Mouse (Mus musculus) embryonic facial prominence, embryonic 10.5 days (tissue): ENCODE measurements around the gene Fam19a1. TPM values are rescaled to one million over a fixed set of nuclear protein-coding genes. Genes with fewer than 3 reads are reported as not detected.
"Not testable (repeated sequence)": the region's sequence is repeated elsewhere in the genome, so short reads cannot be mapped to it uniquely, and the experiment has no call there.

Source experiments
- DNase-seq: peaks from one replicate; pipeline ENCODE4 v3.0.0-alpha.2; 2017; ENCODE audit warnings: low spot score
- H3K27ac ChIP-seq: fragments of 300-500 bp; sonication (generic); replicated peaks from 2 replicates; pipeline ENCODE4 v1.5.1; 2016; ENCODE audit warnings: mild to moderate bottlenecking
- H3K27me3 ChIP-seq: fragments of 300-500 bp; sonication (generic); replicated peaks from 2 replicates; pipeline ENCODE4 v1.6.1; 2016; ENCODE audit warnings: low read depth, mild to moderate bottlenecking; ENCODE audit not compliant: poor library complexity, severe bottlenecking
- H3K36me3 ChIP-seq: fragments of 300-500 bp; sonication (generic); replicated peaks from 2 replicates; pipeline ENCODE4 v1.6.1; 2016; ENCODE audit warnings: mild to moderate bottlenecking, moderate library complexity
- H3K4me1 ChIP-seq: fragments of 300-500 bp; sonication (generic); 2 replicates; pipeline ENCODE4 v1.6.1; 2016
- H3K4me3 ChIP-seq: fragments of 300-500 bp; sonication (generic); 2 replicates; pipeline ENCODE4 v1.5.1; 2016; ENCODE audit warnings: mild to moderate bottlenecking, moderate library complexity
- H3K9me3 ChIP-seq: fragments of 300-500 bp; sonication (generic); 2 replicates; pipeline ENCODE4 v1.6.1; 2016; ENCODE audit warnings: mild to moderate bottlenecking
- WGBS: fragments of 180-500 bp; shearing (Covaris S2); methylation state at CpG from one replicate; pipeline ENCODE4 v1.1.7; 2016; 5-methylcytosine and 5-hydroxymethylcytosine counted together
- polyA plus RNA-seq: library from polyadenylated mRNA; unstranded; fragments of >200 nt; fragmentation: Nextera tagmentation; extraction: Ambion mirVana; gene quantifications from 2 replicates; pipeline ENCODE4 v1.2.1, GENCODE M21; 2016

The Fam19a1 gene
- polyA plus RNA-seq, 1 experiment from 2014 or later: 0.82 TPM

DNA sequence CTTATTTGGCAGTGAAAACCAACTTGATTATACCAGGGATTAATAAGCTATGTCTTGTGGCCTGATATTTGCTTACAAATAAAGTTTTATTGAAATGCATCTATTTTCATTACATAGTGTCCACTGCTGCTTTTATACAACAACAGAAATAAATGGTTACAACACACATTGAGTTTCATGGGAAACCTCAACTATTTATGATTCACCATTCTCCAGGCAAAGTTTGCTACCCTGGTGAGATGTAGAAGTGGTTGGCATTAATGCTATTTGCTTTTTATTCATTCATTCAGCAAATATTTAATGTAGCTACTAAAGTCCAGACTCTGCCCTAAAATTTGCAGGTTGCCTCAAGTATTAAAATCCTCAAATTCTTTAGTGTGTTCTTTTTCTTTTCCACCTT lies 54.1 kb downstream of the Fam19a1 start:
- Histone ChIP-seq H3K27me3 (no peaks in the 10 kb centered on the region), H3K36me3 (no peaks in the 10 kb centered on the region), H3K4me1 (no peaks in the 10 kb centered on the region), H3K9me3 (no peaks in the 10 kb centered on the region), H3K27ac (no peak overlapping the region), H3K4me3 (no peak overlapping the region)
- DNase-seq: no peak

DNA sequence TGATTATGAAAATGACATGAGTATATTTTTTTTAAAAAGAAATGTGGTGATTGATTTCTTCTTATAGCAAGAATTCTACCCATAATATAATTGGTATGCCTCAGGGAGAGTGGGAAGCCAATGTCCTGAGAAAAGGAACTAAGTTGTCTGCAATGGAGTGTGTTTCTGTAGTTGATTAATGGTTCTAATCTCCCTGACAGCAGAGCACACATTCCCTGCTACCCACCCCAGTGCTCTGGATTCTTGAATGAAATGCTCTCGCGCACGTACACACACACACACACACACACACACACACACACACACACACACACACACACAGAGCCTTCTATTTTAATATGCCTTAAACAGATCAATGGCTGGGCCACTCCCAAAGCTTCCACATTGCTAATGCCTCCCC lies 60.7 kb downstream of the Fam19a1 start:
- no peak for DNase-seq
- H3K4me3 ChIP-seq: no peak overlapping the region
- no peaks in the 10 kb centered on the region for H3K4me1 ChIP-seq
- H3K27me3 ChIP-seq: no peaks in the 10 kb centered on the region
- no peaks in the 10 kb centered on the region for H3K36me3 ChIP-seq
- H3K9me3 ChIP-seq: no peaks in the 10 kb centered on the region
- no peak overlapping the region for H3K27ac ChIP-seq
- 76% methylated on average over 3 of the region's 3 CpGs for WGBS

DNA sequence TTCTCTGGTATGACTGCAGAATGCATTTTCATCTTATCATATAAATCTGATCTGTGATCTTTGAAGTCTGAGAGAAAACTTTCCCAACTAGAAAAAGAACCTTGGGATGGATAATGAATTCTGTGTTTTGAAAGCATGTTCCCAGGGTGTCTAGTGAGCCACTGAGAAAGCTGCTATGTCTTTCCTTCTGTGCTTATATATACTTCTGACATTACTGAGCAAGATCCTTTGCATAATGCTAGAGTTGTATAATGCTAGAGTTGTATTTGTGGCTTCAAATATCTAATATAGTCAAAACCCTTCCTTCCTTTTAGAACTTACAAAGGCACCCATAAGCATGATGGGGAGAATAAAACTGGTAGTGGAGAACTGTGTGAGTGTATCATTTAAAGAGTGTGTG lies 65.6 kb downstream of the Fam19a1 start:
- H3K36me3 ChIP-seq: no peaks in the 10 kb centered on the region
- DNase-seq: no peak
- no peaks in the 10 kb centered on the region for H3K9me3 ChIP-seq
- no peaks in the 10 kb centered on the region for H3K4me1 ChIP-seq
- H3K27me3 ChIP-seq: no peaks in the 10 kb centered on the region
- no peak overlapping the region for H3K27ac ChIP-seq
- H3K4me3 ChIP-seq: no peak overlapping the region

DNA sequence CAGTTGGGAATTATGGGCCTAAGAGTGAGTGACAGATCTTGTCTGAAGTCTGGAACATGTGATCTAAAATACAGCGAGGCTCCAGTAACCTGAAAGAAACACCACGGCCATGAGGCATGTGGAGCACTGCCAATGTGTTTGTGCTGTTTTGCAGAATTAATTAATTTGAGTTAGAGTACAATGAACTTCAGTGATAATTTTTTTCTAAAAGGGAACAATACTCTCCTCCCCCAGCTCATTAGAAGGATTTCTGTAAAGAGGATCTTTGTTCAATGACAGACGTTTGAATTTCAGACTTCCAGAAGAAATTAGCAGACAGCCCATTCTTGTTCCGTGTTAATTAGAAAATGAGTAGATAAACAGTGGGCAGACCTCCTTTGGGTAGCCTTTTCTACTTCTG lies 70.4 kb downstream of the Fam19a1 start:
- no peaks in the 10 kb centered on the region for H3K4me1 ChIP-seq
- DNase-seq: no peak
- H3K36me3 ChIP-seq: no peaks in the 10 kb centered on the region
- H3K9me3 ChIP-seq: no peaks in the 10 kb centered on the region
- no peak overlapping the region for H3K4me3 ChIP-seq
- H3K27me3 ChIP-seq: no peaks in the 10 kb centered on the region
- 64% methylated on average over 4 of the region's 4 CpGs for WGBS
- H3K27ac ChIP-seq: no peak overlapping the region

DNA sequence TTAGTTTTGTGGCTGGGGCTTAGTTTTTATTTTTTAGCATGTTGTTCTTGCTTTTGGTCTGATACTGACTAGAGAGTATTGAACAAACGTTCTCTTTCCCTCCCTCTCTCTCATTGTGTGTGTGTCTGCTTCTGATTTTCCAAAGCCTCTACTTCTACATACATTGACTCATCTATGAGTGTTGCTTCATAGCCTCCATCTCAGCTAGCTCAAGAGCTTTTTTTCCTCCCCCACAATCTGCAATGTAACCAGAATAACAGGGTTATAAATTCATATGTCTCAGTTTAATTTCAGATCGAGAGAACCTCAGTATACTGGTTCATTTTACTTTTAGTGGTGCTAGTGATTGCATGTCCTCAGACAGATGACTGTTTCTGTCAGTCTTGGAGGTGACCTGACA lies 73.6 kb downstream of the Fam19a1 start:
- no peak overlapping the region for H3K27ac ChIP-seq
- no peaks in the 10 kb centered on the region for H3K27me3 ChIP-seq
- DNase-seq: no peak
- H3K9me3 ChIP-seq: no peaks in the 10 kb centered on the region
- H3K4me1 ChIP-seq: no peaks in the 10 kb centered on the region
- no peak overlapping the region for H3K4me3 ChIP-seq
- WGBS: 79% methylated on average over 2 of the region's 2 CpGs
- no peaks in the 10 kb centered on the region for H3K36me3 ChIP-seq

DNA sequence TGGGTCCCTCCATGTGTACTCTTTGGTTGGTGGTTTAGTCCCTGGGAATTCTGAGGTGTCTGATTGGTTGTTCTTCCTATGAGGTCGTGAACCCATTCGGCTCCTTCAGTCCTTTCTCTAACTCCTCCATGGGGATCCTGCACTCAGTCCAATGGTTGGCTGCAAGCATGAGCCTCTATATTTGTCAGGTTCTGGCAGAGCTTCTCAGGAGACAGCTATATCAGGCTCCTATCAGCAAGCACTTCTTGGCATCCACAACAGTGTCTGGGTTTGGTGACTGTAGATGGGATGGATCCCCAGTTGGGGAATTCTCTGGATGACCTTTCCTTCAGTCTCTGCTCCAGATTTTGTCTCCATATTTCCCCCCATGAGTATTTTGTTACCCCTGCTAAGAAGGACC lies 86.0 kb downstream of the Fam19a1 start:
- H3K36me3 ChIP-seq, H3K4me3 ChIP-seq, H3K9me3 ChIP-seq, H3K27ac ChIP-seq, H3K4me1 ChIP-seq, DNase-seq, H3K27me3 ChIP-seq: not testable (repeated sequence)
- whole genome bisulfite sequencing: 89% methylated on average over 2 of the region's 2 CpGs

DNA sequence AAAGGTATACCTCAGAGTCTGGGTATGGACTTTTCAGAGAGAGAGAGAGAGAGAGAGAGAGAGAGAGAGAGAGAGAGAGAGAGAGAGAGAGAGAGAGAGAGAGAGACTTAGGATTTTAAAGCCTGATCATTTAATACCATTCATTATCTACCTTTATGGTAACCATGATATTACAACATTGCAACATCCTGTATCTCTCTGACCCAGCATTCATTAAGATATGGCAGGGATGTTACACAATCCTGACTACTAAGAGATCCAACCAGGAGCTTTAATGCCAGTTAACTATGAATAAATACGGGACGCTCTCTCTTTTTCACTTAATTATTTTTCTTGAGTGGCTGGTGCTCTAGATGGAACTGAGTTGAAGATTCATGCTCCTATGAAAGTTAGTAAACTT lies 92.4 kb downstream of the Fam19a1 start:
- 92% methylated on average over 2 of the region's 2 CpGs for WGBS

DNA sequence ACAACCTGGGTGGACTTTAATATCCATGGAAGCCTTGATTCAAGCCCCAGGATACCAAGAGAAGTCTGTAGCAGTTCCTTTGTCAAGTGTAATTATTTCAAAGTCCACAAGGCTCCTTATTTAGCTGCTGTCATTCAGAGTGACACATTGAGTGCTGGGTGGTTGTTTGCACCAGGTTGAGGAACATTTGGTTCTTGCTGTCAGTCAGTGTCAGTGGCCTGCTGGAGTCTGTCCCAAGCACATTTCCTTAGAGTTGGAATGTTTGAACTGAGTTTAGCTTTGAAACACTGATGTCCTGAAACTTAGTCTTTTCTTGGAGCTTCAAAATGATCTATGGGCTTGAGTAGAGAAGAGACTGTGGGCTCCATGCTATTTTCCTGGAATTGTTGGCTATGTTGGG lies 121.9 kb downstream of the Fam19a1 start:
- DNase-seq: no peak
- no peaks in the 10 kb centered on the region for H3K36me3 ChIP-seq
- H3K27me3 ChIP-seq: no peaks in the 10 kb centered on the region
- H3K27ac ChIP-seq: no peak overlapping the region
- H3K4me3 ChIP-seq: no peak overlapping the region
- no peaks in the 10 kb centered on the region for H3K9me3 ChIP-seq
- no peaks in the 10 kb centered on the region for H3K4me1 ChIP-seq

More for the DNA sequence above, 92.4 kb downstream of the Fam19a1 start:
- H3K36me3 ChIP-seq: no peaks in the 10 kb centered on the region
- no peak overlapping the region for H3K4me3 ChIP-seq
- H3K9me3 ChIP-seq: no peaks in the 10 kb centered on the region
- H3K4me1 ChIP-seq: no peaks in the 10 kb centered on the region
- no peak for DNase-seq
- no peak overlapping the region for H3K27ac ChIP-seq
- no peaks in the 10 kb centered on the region for H3K27me3 ChIP-seq

DNA sequence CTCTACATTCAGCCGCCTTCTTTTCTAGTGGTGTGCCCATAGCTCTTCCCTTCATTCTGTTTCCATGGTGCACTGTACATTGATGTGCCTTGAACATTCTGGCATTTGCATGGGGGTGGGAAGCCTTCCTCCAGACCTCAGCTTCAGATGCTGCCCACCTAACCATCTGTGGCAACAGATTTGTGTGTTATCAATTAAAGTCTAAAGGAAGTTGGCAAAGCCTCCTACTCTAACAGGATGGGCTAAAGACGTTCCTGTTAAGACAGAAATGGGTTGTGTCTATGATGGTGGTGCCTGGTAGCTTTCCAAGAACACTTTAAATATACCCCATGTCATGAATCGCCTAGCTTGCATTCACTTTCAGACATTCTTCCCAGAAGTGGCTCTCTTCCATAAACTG lies 131.4 kb downstream of the Fam19a1 start:
- Histone ChIP-seq H3K9me3 (no peaks in the 10 kb centered on the region), H3K27me3 (no peaks in the 10 kb centered on the region), H3K36me3 (no peaks in the 10 kb centered on the region), H3K27ac (no peak overlapping the region), H3K4me3 (no peak overlapping the region), H3K4me1 (no peaks in the 10 kb centered on the region)
- no peak for DNase-seq
- WGBS: 85% methylated on average over 3 of the region's 3 CpGs

DNA sequence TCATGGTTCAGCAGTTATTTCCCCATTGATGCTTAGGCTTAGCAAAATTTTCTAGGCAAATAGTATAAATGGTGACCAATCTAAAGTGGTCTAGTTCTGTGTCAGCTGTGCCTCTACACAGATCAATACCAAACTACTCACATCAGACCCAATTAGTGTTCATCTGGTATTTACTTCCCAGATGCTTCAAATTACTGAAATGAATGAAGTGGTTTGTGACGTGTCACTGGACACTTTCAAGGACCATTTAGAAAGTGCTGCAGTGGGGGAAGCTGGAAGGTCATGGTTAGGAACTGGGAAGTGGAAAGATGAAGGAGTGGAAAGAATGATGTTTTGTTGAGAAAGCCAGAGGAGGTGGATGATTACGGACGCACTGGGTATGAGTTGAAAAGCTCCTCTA lies 139.0 kb downstream of the Fam19a1 start:
- Histone ChIP-seq H3K9me3 (no peaks in the 10 kb centered on the region), H3K27me3 (no peaks in the 10 kb centered on the region), H3K36me3 (no peaks in the 10 kb centered on the region), H3K4me1 (no peaks in the 10 kb centered on the region), H3K27ac (no peak overlapping the region), H3K4me3 (no peak overlapping the region)
- DNase-seq: no peak
- 50% methylated on average over 3 of the region's 3 CpGs for WGBS

DNA sequence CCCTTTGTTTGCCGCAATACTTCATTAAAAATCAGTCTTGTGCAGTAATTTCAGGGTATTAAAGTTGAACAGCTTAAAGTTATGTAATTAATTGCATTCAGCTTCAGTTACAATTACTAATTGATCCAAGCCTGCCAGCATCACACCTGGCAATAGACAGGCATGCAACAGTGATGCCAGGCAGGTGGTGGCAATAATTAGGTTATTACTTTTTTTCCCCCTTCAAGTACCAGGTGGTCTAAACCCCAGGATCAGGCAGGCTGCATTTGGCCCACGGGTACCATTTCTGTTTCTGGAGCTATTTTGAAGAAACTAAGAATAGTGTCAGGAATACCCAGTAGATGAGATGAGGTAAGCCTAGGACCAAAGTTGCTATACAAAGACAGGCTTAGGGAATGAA lies 141.9 kb downstream of the Fam19a1 start:
- H3K4me3 ChIP-seq: no peak overlapping the region
- WGBS: 86% methylated on average over 2 of the region's 2 CpGs
- no peaks in the 10 kb centered on the region for H3K9me3 ChIP-seq
- no peaks in the 10 kb centered on the region for H3K4me1 ChIP-seq
- H3K36me3 ChIP-seq: no peaks in the 10 kb centered on the region
- no peak for DNase-seq
- no peaks in the 10 kb centered on the region for H3K27me3 ChIP-seq
- no peak overlapping the region for H3K27ac ChIP-seq

DNA sequence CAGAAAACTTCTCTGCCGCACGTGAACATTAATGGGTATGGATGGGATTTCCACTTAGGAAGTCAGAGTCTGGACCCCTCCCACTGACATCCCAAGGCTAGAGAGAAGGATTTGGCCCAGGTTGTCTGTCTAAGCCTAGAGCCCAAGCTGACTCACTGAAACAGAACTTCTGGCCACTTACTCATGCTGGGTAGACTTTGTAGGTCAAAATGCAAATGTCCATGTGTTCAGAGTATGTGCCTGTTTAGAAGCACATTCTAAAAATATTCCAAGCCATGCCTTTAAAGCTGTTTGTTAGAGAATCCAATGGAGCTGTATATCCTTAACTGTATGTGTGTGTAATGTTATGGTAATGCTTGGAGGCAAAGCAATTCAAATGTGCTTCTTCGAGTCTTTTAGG lies 145.7 kb downstream of the Fam19a1 start:
- Histone ChIP-seq H3K36me3 (no peaks in the 10 kb centered on the region), H3K27me3 (no peaks in the 10 kb centered on the region), H3K9me3 (no peaks in the 10 kb centered on the region), H3K4me3 (no peak overlapping the region), H3K4me1 (no peaks in the 10 kb centered on the region), H3K27ac (no peak overlapping the region)
- no peak for DNase-seq
- 88% methylated on average over 3 of the region's 3 CpGs for WGBS

DNA sequence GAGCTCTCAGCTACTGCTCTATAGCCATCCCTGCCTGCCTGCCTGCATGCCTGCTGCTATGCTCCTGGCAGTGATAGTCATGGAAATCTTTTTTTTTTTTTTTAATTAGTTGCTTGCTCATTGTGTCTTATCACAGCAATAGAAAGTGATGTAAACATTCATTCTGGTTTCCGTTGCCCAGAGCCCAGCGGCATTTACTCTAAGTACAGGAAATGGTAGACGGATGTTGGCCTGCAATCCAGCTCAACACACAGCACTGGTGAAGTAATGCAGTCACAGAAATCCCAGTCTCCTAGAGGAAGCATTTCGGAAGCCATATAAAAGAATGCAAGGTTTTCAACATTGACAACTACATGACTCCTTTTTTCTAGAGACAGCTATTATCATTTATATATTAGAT lies 153.5 kb downstream of the Fam19a1 start:
- Histone ChIP-seq H3K4me1 (no peaks in the 10 kb centered on the region), H3K9me3 (no peaks in the 10 kb centered on the region), H3K36me3 (no peaks in the 10 kb centered on the region), H3K27ac (no peak overlapping the region), H3K4me3 (no peak overlapping the region), H3K27me3 (no peaks in the 10 kb centered on the region)
- DNase-seq: no peak
- 85% methylated on average over 4 of the region's 4 CpGs for WGBS

DNA sequence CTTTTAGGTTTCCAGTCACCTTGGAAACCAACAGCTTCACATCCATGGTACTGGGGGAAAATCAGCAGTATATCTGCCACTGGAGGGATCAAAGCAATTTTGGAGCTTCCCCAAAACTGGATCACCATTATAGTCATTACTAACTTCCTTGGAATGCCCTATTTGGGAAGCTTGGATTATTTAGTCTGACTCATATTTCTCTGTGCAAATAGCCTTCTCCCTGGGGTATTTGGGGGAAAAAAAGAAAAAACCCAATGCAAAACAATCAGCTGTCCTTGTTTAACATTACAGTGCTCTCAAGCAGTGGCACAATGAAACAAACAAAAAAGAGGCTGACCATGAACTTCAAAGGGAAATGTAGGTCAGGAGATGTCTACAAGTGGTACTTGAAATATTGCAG lies 155.8 kb downstream of the Fam19a1 start:
- no peak for DNase-seq
- H3K27ac ChIP-seq: no peak overlapping the region
- H3K9me3 ChIP-seq: no peaks in the 10 kb centered on the region
- H3K4me3 ChIP-seq: no peak overlapping the region
- H3K4me1 ChIP-seq: no peaks in the 10 kb centered on the region
- H3K27me3 ChIP-seq: no peaks in the 10 kb centered on the region
- H3K36me3 ChIP-seq: no peaks in the 10 kb centered on the region
